Mouse (Mus musculus): ENCODE measurements around the gene Helz.

The Helz gene

GRCm38 (mm10) chr11:107676207-107676940 is 128.6 kb downstream of the Helz start:
- no peak for DNase-seq

GRCm38 (mm10) chr11:107682694-107683355 is 135.1 kb downstream of the Helz start:
- no peak for DNase-seq

- no peak for DNase-seq
Measured at GRCm38 (mm10) chr11:107683544-107684465, 136.1 kb downstream of the Helz start.

- DNase-seq, result no peak
Measured at GRCm38 (mm10) chr11:107686290-107686689, 138.6 kb downstream of the Helz start.

- DNase-seq, result no peak
Measured at GRCm38 (mm10) chr11:107688480-107688879, 140.8 kb downstream of the Helz start.

- DNase-seq, result no peak
Measured at GRCm38 (mm10) chr11:107691569-107691968, 143.8 kb downstream of the Helz start.

- no peak for DNase-seq
Measured at GRCm38 (mm10) chr11:107693338-107693737, 145.6 kb downstream of the Helz start.

- no peak for DNase-seq
Measured at GRCm38 (mm10) chr11:107699967-107700366, 152.2 kb downstream of the Helz start.

- DNase-seq, result no peak
Measured at GRCm38 (mm10) chr11:107703272-107704134, 155.8 kb downstream of the Helz start.

GRCm38 (mm10) chr11:107705060-107705459 is 157.3 kb downstream of the Helz start:
- no peak for DNase-seq

GRCm38 (mm10) chr11:107705476-107706074 is 157.8 kb downstream of the Helz start:
- DNase-seq, result no peak

- no peak for DNase-seq
Measured at GRCm38 (mm10) chr11:107707897-107708610, 160.3 kb downstream of the Helz start.

GRCm38 (mm10) chr11:107710379-107710778 is 162.6 kb downstream of the Helz start:
- DNase-seq, result no peak

- DNase-seq, result no peak
Measured at GRCm38 (mm10) chr11:107714368-107714767, 166.6 kb downstream of the Helz start.

GRCm38 (mm10) chr11:107716332-107716938 is 168.7 kb downstream of the Helz start, which contains the start of gene Cacng1:
TSS of gene Cacng1 (minus strand) at chr11:107716522.
- no peak for DNase-seq

GRCm38 (mm10) chr11:107720264-107721021 is 172.7 kb downstream of the Helz start:
- no peak for DNase-seq

- no peak for DNase-seq
Measured at GRCm38 (mm10) chr11:107721057-107721456, 173.3 kb downstream of the Helz start.

GRCm38 (mm10) chr11:107724603-107725002 is 176.9 kb downstream of the Helz start:
- no peak for DNase-seq

GRCm38 (mm10) chr11:107728073-107728863 is 180.5 kb downstream of the Helz start:
- no peak for DNase-seq

Measured in thymus, adult 18-20 months (tissue).